ENCODE assay signal across 14 mouse cellular contexts in genomic region chr2:32325342-32325741, GRCm38 (mm10). TPM values are rescaled to one million over a fixed set of nuclear protein-coding genes. Genes with fewer than 3 reads are reported as not detected.
DNase-seq lines count a peak whose midpoint lies in the region; ATAC-seq and TF ChIP-seq lines count a peak whose summit lies in the region.
"Had no signal": no experiment of that assay in that cellular context is flagged by ENCODE, and none has a peak within 500 bp of the region (broad histone marks: within the 10 kb centered on the region; RNA-seq: fewer than 3 reads in every experiment).

No protein-coding gene starts in this region.

- peak; percentile 38 for DNase-seq in gastrocnemius, adult 2 months
- DNase-seq in gastrocnemius, postnatal 10 days: no peak
- no peak for DNase-seq in intestine, embryonic 14.5 days (ENCODE audit: low spot score)
- no peak for DNase-seq in urinary bladder, postnatal 36 days (ENCODE audit: low spot score in 2 of 2)
- DNase-seq in T-cell, adult 2 months (ENCODE audit: low spot score): no peak
- DNase-seq: cerebellum, adult 8-10 months; gastrocnemius, postnatal 25 days; kidney, postnatal 4 days; spleen, adult 18-20 months; thymus, postnatal 36 days had no signal

- no peak overlapping the region for H3K4me2 ChIP-seq in midbrain, embryonic 15.5 days
- no peak overlapping the region for H3K4me2 ChIP-seq in midbrain, embryonic 13.5 days (replicated peaks)
- H3K4me2 ChIP-seq in intestine, embryonic 14.5 days (ENCODE audit: low read length): no peak overlapping the region
- no peak overlapping the region for H3K4me2 ChIP-seq in stomach, embryonic 16.5 days (ENCODE audit: low read depth, low read length)

- no peaks in the 10 kb centered on the region for H3K27me3 ChIP-seq in midbrain, embryonic 15.5 days (replicated peaks)
- no peaks in the 10 kb centered on the region for H3K27me3 ChIP-seq in midbrain, embryonic 13.5 days
- H3K27me3 ChIP-seq in intestine, embryonic 14.5 days (replicated peaks; ENCODE audit: control insufficient read depth, insufficient read depth, low read length): no peaks in the 10 kb centered on the region
- no peaks in the 10 kb centered on the region for H3K27me3 ChIP-seq in stomach, embryonic 16.5 days (ENCODE audit: control insufficient read depth, insufficient read depth, low read length)

- no peak for TF ChIP-seq CTCF in gastrocnemius, adult 2 months (IDR thresholded peaks at IDR 0.05)

- H3K4me1 ChIP-seq in midbrain, embryonic 15.5 days: peaks cover 23% of the 10 kb centered on the region
- H3K4me1 ChIP-seq in midbrain, embryonic 13.5 days (replicated peaks): peaks cover 22% of the 10 kb centered on the region
- peaks cover 4% of the 10 kb centered on the region; the same call in 1 of the 2 replicates for H3K4me1 ChIP-seq in intestine, embryonic 14.5 days (replicated peaks; ENCODE audit: control insufficient read depth, insufficient read depth, low read length)
- H3K4me1 ChIP-seq in stomach, embryonic 16.5 days (ENCODE audit: control insufficient read depth, insufficient read depth, low read length): peaks cover 14% of the 10 kb centered on the region

- no peak overlapping the region for H3K9ac ChIP-seq in midbrain, embryonic 15.5 days
- no peak overlapping the region for H3K9ac ChIP-seq in midbrain, embryonic 13.5 days (replicated peaks)
- H3K9ac ChIP-seq in intestine, embryonic 14.5 days (ENCODE audit: low read length): no peak overlapping the region
- H3K9ac ChIP-seq in stomach, embryonic 16.5 days (ENCODE audit: low read length): no peak overlapping the region

- no peak for ATAC-seq in midbrain, embryonic 15.5 days (replicated peaks)
- ATAC-seq in midbrain, embryonic 13.5 days: no peak
- no peak for ATAC-seq in intestine, embryonic 14.5 days (replicated peaks; ENCODE audit: low FRiP score, low TSS enrichment, low read depth)
- ATAC-seq in stomach, embryonic 16.5 days (ENCODE audit: insufficient read depth, low FRiP score): no peak

- 81% methylated on average over 7 of the region's 7 CpGs for WGBS in midbrain, embryonic 15.5 days
- 83% methylated on average over 7 of the region's 7 CpGs for whole genome bisulfite sequencing in midbrain, embryonic 13.5 days
- WGBS in intestine, embryonic 14.5 days: 45% methylated on average over 7 of the region's 7 CpGs
- WGBS in stomach, embryonic 16.5 days: 47% methylated on average over 7 of the region's 7 CpGs

- H3K9me3 ChIP-seq in midbrain, embryonic 15.5 days: no peaks in the 10 kb centered on the region
- no peaks in the 10 kb centered on the region for H3K9me3 ChIP-seq in midbrain, embryonic 13.5 days
- no peaks in the 10 kb centered on the region for H3K9me3 ChIP-seq in intestine, embryonic 14.5 days (ENCODE audit: control insufficient read depth, low read length)
- H3K9me3 ChIP-seq in stomach, embryonic 16.5 days (replicated peaks; ENCODE audit: control insufficient read depth, low read length): no peaks in the 10 kb centered on the region
- H3K9me3 ChIP-seq: hindbrain, embryonic 10.5 days had no signal

- intact Hi-C loops in gastrocnemius, adult 2 months (cut with DNase I): no loop called here

- peaks cover 5% of the 10 kb centered on the region; the same call in 1 of the 2 replicates for H3K36me3 ChIP-seq in midbrain, embryonic 15.5 days (replicated peaks)
- H3K36me3 ChIP-seq in midbrain, embryonic 13.5 days: peaks cover 5% of the 10 kb centered on the region; the same call in 1 of the 2 replicates
- H3K36me3 ChIP-seq in intestine, embryonic 14.5 days (ENCODE audit: control insufficient read depth, insufficient read depth, low read length): no peaks in the 10 kb centered on the region
- no peaks in the 10 kb centered on the region for H3K36me3 ChIP-seq in stomach, embryonic 16.5 days (ENCODE audit: control insufficient read depth, insufficient read depth, low read length)
- H3K36me3 ChIP-seq: hindbrain, embryonic 10.5 days had no signal

- no peak overlapping the region for H3K4me3 ChIP-seq in gastrocnemius, adult 2 months
- H3K4me3 ChIP-seq in midbrain, embryonic 15.5 days: no peak overlapping the region
- no peak overlapping the region for H3K4me3 ChIP-seq in midbrain, embryonic 13.5 days (replicated peaks)
- no peak overlapping the region for H3K4me3 ChIP-seq in intestine, embryonic 14.5 days (ENCODE audit: low read depth, low read length)
- H3K4me3 ChIP-seq in stomach, embryonic 16.5 days (replicated peaks; ENCODE audit: low read length): no peak overlapping the region
- H3K4me3 ChIP-seq: hindbrain, embryonic 10.5 days had no signal

- H3K27ac ChIP-seq in gastrocnemius, adult 2 months: peak overlapping the region; percentile 63
- H3K27ac ChIP-seq in midbrain, embryonic 15.5 days: 0 out of 2 replicates have a peak overlapping the region, but pooled peaks have one; percentile 41
- H3K27ac ChIP-seq in midbrain, embryonic 13.5 days: no peak overlapping the region
- H3K27ac ChIP-seq in intestine, embryonic 14.5 days (ENCODE audit: low read depth): peak overlapping the region; percentile 48; the same call in 1 of the 2 replicates
- peak overlapping the region; percentile 2; the same call in 1 of the 2 replicates for H3K27ac ChIP-seq in stomach, embryonic 16.5 days (ENCODE audit: low read length)
- H3K27ac ChIP-seq: hindbrain, embryonic 10.5 days had no signal

RNA-seq across cellular contexts. Expression of gene Ciz1, which starts 26.8 kb away (rescaled TPM):
- total RNA-seq in gastrocnemius, adult 2 months (2021): 10 to 100 TPM; 26.4 to 26.6 TPM
- 10 to 100 TPM; 31.2 to 47.2 TPM for total RNA-seq in gastrocnemius, postnatal 10 days (2021)
- 62.5 and 64.4 TPM in 2 replicates for polyA plus RNA-seq in midbrain, embryonic 15.5 days (2015; fragmentation: Nextera tagmentation; extraction: Ambion mirVana)
- 54.4 and 56.7 TPM in 2 replicates for polyA plus RNA-seq in midbrain, embryonic 13.5 days (2015; fragmentation: Nextera tagmentation; extraction: Ambion mirVana)
- 48.4 and 53.1 TPM in 2 replicates for polyA plus RNA-seq in intestine, embryonic 14.5 days (2014; fragmentation: Nextera tagmentation; extraction: Ambion mirVana)
- 41.9 and 45.4 TPM in 2 replicates for polyA plus RNA-seq in stomach, embryonic 16.5 days (2015; fragmentation: Nextera tagmentation; extraction: Ambion mirVana)

RNA-seq across cellular contexts. Expression of gene Dnm1, which starts 27.8 kb away (rescaled TPM):
- 1 to 10 TPM; 3.7 to 8.2 TPM for total RNA-seq in gastrocnemius, adult 2 months (2021)
- 10 to 100 TPM; 18.9 to 25.7 TPM for total RNA-seq in gastrocnemius, postnatal 10 days (2021)
- polyA plus RNA-seq in midbrain, embryonic 15.5 days (2015; fragmentation: Nextera tagmentation; extraction: Ambion mirVana): 78.4 and 79.0 TPM in 2 replicates
- polyA plus RNA-seq in midbrain, embryonic 13.5 days (2015; fragmentation: Nextera tagmentation; extraction: Ambion mirVana): 35.5 and 41.2 TPM in 2 replicates
- polyA plus RNA-seq in intestine, embryonic 14.5 days (2014; fragmentation: Nextera tagmentation; extraction: Ambion mirVana): 22.7 TPM in 2 replicates
- 8.1 and 8.2 TPM in 2 replicates for polyA plus RNA-seq in stomach, embryonic 16.5 days (2015; fragmentation: Nextera tagmentation; extraction: Ambion mirVana)

RNA-seq across cellular contexts. Expression of gene Swi5, which starts 37.5 kb away (rescaled TPM):
- 100 to 1,000 TPM; 118 to 175 TPM for total RNA-seq in gastrocnemius, adult 2 months (2021)
- total RNA-seq in gastrocnemius, postnatal 10 days (2021): 100 to 1,000 TPM; 140 to 148 TPM
- polyA plus RNA-seq in midbrain, embryonic 15.5 days (2015; fragmentation: Nextera tagmentation; extraction: Ambion mirVana): 404 TPM in 2 replicates
- polyA plus RNA-seq in midbrain, embryonic 13.5 days (2015; fragmentation: Nextera tagmentation; extraction: Ambion mirVana): 454 and 469 TPM in 2 replicates
- 162 and 198 TPM in 2 replicates for polyA plus RNA-seq in intestine, embryonic 14.5 days (2014; fragmentation: Nextera tagmentation; extraction: Ambion mirVana)
- polyA plus RNA-seq in stomach, embryonic 16.5 days (2015; fragmentation: Nextera tagmentation; extraction: Ambion mirVana): 372 and 388 TPM in 2 replicates

RNA-seq across cellular contexts. Expression of gene Golga2, which starts 38.2 kb away (rescaled TPM):
- total RNA-seq in gastrocnemius, adult 2 months (2021): 10 to 100 TPM; 56.0 to 62.9 TPM
- 10 to 100 TPM; 71.3 to 76.5 TPM for total RNA-seq in gastrocnemius, postnatal 10 days (2021)
- polyA plus RNA-seq in midbrain, embryonic 15.5 days (2015; fragmentation: Nextera tagmentation; extraction: Ambion mirVana): 34.1 and 35.6 TPM in 2 replicates
- polyA plus RNA-seq in midbrain, embryonic 13.5 days (2015; fragmentation: Nextera tagmentation; extraction: Ambion mirVana): 26.0 and 26.7 TPM in 2 replicates
- 20.1 and 20.2 TPM in 2 replicates for polyA plus RNA-seq in intestine, embryonic 14.5 days (2014; fragmentation: Nextera tagmentation; extraction: Ambion mirVana)
- polyA plus RNA-seq in stomach, embryonic 16.5 days (2015; fragmentation: Nextera tagmentation; extraction: Ambion mirVana): 24.6 TPM in 2 replicates

RNA-seq across cellular contexts. Expression of gene 1110008P14Rik, which starts 56.4 kb away (rescaled TPM):
- total RNA-seq in gastrocnemius, adult 2 months (2021): 10 to 100 TPM; 34.3 to 43.2 TPM
- 10 to 100 TPM; 52.6 to 53.7 TPM for total RNA-seq in gastrocnemius, postnatal 10 days (2021)
- polyA plus RNA-seq in midbrain, embryonic 15.5 days (2015; fragmentation: Nextera tagmentation; extraction: Ambion mirVana): 116 and 117 TPM in 2 replicates
- polyA plus RNA-seq in midbrain, embryonic 13.5 days (2015; fragmentation: Nextera tagmentation; extraction: Ambion mirVana): 74.7 and 77.5 TPM in 2 replicates
- 35.7 and 36.8 TPM in 2 replicates for polyA plus RNA-seq in intestine, embryonic 14.5 days (2014; fragmentation: Nextera tagmentation; extraction: Ambion mirVana)
- polyA plus RNA-seq in stomach, embryonic 16.5 days (2015; fragmentation: Nextera tagmentation; extraction: Ambion mirVana): 41.5 and 41.9 TPM in 2 replicates
